Mouse (Mus musculus) v-Abl transformed pro-B cells (cell line): Measurements from ENCODE around the gene Gm20388.

Source experiments
- in situ Hi-C, 2 experiments: fragments of 400-800 bp; cut with MboI; formaldehyde crosslinking; loops; one replicate each; pipeline ENCODE4 v1.15.1; 2025; ENCODE audit not compliant: unreplicated experiment in 2 of 2

Gene Gm20388

DNA sequence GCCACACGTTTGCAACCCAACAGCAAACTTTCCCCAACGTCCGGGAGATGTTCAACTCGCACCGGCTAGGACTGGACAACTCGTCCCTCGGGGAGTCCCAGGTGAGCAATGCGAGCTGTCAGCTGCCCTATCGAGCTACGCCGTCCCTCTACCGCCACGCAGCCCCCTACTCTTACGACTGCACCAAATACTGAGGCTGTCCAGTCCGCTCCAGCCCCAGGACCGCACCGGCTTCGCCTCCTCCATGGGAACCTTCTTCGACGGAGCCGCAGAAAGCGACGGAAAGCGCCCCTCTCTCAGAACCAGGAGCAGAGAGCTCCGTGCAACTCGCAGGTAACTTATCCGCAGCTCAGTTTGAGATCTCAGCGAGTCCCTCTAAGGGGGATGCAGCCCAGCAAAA is 1207.3 kb downstream of the Gm20388 start:
- in situ Hi-C loops = loop anchor here (10.0 kb wide), 3 partner anchors 277 to 567 kb away; no protein-coding TSS in a partner anchor

DNA sequence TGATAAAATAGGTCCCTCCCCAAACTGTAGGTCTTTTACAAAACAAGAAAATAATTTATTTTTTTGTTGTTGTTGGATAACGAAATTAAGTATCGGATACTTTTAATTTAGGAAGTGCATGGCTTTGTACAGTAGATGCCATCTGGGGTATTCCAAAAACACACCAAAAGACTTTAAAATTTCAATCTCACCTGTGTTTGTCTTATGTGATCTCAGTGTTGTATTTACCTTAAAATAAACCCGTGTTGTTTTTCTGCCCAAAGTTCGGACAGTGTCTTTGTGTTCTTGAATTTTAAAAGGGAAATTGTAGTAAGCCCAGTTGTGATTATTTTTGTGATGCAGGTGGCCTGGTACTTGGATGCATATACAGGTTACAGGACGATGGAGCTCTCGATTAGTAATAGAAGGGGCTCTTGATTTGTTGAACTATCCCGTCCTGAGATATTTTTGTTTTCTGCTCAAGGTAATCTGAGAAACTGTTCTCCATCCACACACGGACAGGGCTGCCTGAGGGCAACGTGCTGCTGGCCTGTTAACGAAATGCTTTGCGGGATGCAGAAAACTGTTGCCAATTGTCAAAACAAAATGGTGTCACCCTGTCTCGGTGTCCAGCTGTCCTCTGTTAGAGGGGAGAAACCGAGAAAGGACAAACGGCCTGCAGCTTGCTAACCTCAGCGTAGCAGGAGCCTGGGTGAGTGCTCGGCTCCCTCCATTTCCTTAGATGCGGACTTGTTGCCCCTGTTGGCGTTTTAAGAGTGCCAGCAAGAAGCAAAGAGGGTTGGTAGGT is 1208.2 kb downstream of the Gm20388 start:
- in situ Hi-C loops = loop anchor here (10.0 kb wide), 3 partner anchors 276 to 566 kb away; no protein-coding TSS in a partner anchor

DNA sequence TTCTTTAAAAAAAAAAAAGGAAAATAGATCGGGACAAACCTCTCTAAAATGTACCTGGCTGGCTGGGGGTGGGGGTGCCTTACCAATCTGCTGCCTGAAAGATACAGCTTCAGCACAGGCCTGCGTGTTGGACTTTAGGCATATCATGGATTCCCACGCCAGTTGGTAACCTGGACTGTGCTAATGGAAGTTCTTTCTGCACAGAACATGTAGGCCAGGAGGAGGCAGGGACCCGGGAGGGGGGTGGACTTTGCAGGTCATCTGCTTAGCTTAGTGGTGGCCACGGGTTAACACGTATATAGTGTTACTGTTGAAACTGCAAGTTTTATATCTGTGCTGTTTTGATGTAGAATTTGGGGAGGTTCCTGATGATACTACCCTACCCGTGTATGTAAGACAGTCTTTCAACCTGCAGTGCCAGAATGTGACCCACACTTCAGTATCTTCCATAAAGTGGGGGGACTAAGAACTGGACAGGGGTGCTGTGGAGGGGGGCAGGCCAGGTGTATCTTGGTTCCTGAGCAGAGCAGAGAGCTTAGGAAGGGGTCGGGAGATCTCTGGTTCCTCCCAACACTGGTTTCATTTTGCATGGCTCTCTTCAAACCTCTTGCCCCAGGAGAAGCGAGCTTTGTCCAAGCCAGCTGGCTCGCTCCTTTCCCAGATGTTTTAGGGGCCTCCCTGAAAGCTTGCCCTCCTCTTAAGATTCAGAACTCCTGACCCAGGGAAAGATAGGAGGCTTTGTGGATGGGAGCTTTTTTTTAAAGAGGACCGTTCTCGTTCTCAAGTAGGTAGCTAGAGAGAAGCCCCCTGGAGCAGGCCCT is 1209.2 kb downstream of the Gm20388 start:
- in situ Hi-C loops = loop anchor here (10.0 kb wide), 3 partner anchors 275 to 565 kb away; no protein-coding TSS in a partner anchor

DNA sequence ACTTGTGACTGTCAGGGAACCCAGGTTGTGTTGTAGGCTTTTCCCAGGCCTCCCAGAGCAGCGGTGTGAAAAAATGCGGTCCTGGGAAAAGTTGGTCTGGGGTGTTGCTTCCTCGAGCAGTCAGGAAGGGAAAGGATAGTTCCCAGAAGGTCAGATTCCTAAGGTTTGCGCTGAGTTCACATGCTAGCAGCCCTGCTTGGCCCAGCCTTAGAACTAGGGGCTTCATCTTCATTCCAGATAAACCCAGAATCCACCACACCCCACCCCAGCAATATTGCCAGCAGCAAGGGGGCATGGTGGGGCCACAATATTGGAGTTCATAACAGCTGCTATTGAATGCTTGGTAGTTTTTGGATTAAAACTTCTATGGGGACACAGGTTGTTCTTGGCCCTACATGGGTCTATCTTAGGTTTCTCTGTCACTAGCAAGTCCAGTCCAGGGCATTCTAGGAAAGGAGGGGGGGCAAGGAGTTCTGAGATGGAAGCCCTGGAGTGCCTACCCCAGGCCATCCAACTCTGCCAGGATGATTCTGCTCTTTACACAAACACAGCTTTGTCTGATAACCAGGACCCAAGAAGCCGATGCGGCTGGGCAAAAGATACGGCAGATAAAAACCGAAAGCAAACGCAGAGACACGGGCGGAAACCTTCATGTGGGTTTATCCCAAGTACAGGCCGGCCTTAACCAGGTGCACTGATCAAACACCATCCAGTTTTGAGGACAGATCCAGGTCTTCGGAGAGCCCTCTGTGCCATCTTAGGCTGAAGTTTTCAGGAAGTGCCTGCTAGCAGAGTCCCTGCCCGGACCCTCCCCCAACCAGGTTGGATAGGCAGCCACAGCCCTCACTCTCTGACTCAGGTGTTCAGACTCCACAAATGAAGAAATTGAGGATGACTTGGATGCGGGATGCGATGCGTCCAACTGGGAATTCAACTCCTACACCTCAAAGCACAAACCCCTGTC is 1210.1 kb downstream of the Gm20388 start:
- in situ Hi-C loops = no loop called here

DNA sequence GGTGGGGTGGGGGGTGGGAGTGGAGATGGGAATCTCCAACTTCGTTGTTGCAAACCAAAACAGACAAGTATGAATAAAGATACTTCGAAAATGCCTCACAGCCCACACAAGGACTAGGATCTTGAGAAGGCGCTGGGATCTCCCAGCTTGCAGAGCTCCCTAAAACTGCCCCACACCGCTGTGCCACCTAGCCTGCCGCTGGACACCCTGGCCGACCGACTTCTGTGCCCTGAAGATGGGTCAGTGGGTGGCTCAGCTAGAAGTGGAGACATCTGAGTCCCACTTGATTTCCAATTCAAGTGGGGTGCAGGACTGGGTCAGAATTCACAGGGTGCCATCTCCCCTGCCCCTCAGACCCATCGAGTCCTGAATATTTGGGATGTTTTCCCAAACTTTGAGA is 1211.1 kb downstream of the Gm20388 start:
- in situ Hi-C loops = no loop called here

DNA sequence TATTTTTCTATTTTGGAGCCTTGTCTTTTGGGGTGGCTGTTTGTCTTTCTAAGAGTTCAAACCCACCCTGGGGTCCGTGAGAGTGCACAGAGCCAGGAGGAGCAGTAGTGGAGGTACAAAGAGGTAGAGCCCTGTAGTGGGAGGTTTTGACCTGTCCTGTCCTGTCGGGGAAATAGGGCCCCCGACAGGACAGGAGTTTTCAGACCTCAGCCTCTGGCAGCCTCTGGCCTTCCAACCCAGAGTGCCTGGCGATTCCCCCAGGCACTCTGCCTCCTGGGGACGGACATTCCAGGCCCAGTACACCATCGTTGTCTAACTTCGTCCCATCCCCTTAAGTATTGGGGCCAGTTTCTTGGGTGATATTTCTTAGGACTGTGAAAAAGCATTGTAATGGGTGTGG is 1211.7 kb downstream of the Gm20388 start:
- in situ Hi-C loops = no loop called here

DNA sequence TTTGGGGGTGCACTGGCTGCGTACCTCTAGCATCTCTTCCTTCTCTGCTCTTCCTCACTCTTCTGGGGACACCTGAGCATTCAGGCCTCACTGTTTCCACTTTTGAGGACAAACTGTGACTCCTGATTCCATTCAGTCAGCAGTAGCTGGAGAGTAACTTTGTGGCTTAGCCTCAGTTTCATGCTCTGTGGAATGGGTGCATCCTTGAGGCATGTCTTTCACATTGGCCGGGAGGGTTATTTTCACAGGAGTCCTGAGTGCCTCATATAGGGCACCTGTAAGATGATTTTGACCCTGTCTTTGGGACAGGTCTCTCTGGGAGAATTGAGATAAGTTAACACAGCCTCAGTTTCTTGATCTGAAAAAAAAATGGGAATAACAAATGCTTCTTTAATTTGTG is 1212.5 kb downstream of the Gm20388 start:
- in situ Hi-C loops = no loop called here

DNA sequence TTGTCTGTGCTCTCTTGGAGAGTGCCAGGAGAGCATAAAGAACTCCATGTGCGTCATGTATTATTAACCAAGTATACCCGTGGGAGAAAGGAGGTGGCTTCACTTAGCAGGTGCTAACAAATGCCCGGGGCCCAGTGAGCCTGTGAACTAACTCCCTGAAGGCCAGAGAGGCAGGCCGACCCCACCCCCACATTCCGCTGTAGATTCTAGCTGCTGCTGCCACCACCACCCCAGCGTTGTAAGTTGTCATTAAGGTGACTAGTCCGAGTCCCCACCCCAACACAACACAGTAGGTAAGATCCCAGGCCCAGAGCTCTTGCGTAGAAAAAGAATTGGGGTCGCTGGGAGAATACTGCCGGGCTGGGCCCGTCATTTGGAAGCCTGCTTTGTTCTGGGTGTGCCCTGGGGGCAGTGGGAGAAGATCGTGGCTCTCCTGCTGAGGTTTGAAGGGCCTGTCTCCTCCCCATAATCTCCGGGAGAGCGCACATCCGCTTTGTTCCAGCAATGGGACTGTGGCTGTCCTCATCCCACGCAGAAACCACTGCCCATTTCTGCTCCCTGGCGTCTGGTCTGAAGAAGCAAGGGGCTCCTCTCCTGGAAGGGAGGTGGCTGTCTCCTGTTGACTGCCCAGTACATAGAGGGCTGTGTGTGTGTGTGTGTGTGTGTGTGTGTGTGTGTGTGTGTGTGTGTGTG is 1214.1 kb downstream of the Gm20388 start:
- in situ Hi-C loops = no loop called here

DNA sequence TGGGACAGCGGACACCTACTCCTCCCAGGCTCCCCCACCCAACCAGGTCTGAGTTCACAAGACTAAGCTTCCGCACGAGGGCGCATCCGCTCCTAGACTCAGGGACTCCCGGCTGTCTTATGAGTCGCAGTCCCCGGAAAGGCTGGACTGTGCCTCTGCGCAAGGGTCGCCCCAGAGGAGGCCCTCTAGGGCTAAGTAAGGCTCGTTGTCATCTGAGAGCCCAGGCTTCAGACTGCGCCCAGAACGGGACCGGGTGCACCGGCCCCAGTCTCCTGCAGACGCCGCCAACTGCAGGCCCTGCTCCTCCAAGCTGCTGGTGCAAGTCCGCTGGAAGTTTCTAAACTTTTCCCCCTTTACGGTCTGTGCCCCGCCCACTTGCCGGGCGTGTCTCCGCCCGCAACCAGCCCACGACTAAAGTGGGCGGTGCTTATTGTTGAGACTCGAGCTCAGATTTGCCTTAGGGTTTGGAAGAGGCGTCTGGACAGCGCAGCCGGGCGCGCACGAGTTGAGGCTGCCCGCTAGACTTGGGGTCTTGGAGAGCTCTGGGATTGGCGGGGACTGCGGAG is 1214.8 kb downstream of the Gm20388 start:
- in situ Hi-C loops = no loop called here

DNA sequence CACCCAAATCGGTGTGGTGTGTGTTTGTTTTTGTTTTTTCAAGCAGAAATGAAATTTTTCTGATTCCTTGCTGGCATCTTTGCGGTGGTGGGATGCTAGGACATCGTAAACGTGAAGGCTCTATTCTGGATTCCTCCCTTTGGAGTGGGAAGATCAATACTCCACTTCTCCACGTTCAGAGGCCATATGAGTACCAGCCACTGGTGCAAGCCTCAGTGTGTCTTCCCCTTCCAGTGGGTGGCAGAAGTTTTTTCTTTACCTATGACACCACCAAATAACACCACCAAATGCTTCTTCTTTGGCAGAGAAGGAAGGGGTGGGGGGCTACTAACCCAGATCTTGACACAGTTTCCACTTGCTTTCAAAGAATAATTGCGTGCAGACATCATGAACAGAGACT is 1215.5 kb downstream of the Gm20388 start:
- in situ Hi-C loops = no loop called here

DNA sequence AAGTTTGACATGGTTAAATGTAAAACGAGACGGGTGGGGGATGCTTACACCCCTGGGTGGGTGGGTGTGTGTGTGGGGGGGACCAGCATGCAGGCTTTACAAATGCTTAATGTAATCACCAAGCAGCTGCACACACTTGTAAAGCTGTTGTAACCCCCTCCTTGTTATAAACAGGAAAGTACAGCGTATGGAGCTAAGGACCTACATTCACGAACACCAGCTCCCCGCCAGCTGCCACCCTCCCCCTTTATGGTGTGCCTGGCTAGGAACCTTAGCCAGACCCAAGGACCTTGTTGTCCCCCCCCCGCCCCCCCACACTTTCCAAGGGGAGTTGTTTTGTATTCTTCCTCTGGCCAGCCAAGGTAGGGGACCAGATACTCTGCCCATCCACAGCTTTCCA is 1216.1 kb downstream of the Gm20388 start:
- in situ Hi-C loops = no loop called here

DNA sequence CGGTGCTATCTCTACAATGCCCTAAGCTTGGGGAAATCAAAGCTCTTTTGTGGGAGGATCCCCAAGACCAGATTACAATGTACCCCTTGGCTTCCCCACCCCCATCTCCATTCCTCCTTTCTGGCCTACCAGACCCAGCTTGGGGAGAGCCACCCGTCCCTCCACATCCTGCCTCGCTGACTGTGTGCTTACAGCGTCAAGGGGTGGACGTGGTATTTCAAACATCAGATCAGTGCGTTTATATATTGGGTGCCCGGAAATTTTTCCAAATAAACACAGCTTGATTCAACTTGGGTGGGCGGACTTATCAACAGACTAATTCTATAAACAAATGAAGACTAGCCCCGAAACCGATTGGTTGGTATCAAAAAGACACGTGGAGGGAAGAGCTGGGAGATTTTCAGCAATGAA is 1216.7 kb downstream of the Gm20388 start:
- in situ Hi-C loops = no loop called here

DNA sequence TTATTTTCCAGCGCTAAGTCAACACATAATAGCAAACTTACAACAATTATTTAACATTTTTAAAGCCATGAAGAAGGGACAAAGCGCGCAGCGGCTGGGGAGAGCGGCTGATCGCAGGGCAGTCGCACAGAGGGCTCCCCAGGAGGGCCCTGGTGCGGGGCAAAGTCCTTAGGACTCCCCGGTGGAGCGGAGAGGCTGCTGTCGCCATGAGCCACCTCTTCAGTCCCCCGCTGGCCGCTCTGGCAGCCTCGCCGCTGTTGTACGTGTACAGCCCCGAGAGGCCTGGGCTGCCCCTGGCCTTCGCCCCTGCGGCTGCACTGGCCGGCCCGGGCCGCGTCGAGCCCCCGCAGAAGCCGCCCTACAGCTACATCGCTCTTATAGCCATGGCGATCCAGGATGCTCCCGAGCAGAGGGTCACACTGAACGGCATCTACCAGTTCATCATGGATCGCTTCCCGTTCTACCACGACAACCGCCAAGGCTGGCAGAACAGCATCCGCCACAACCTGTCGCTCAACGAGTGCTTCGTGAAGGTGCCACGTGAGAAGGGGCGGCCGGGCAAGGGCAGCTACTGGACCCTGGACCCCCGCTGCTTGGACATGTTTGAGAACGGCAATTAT is 1217.2 kb downstream of the Gm20388 start, which contains the start of gene Foxl1:
Foxl1 (plus strand) TSS at position 185 of the 620 bp plus-strand sequence.
- in situ Hi-C loops = no loop called here

DNA sequence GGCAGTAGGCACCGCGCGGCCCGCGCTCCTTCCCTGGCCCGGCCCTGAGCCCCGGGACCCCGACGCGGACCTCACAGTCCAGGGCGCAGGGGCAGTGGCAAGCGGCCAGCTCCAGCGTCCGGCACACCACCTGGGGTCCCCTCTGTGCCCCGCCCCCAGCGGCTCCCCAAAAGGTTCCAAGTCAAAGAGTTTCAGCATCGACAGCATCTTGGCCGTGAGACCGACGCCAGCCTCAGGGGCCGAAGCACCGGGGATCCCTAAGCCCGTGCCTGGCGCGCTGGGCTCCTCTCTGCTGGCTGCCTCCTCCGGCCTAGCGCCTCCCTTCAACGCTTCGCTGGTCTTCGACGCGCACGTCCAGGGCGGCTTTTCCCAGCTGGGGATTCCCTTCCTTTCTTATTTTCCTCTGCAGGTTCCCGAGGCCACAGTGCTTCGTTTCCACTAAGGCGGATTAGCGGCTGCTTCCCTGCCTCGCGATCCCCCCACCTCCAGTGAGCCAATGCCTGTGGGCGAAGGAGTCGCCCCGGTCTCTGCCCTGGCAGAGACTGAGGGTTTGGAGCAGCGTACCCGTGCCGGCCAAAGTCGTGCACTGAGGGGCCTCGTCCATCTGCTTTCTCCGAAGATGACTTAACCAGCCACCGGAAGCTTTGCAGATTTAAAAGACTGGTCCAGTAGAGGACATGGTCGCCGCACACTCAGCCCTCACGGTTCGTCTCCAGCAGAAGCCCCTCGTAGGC is 1218.1 kb downstream of the Gm20388 start:
- in situ Hi-C loops = no loop called here

DNA sequence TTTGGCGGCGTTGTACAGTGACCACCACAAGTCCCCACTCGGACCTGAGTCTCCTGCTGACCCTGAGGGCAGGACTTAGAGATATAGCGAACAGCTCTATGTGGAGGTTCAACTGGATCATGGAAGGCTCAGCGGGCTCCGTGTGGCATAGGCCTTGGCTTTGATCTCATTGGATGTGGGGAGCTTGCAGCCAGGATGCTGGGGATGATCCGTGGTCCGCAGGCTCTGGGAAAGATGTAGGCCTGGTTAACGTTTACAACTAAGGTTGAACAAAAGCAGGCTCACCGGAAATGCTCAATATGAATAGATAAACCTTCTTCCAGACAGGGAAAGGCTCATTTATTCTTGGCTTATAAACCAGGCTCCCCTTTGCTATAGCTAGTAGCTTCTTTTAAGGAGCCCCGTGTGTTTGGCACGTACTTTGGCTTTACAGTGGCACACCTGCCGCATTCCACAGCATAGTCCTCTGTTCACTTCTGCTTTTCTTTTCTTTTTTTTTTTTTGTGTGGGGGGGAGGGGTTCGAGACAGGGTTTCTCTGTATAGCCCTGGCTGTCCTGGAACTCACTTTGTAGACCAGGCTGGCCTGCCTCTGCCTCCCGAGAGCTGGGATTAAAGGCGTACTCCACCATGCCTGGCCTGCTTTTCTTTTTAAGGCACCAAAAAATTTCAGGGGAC is 1218.8 kb downstream of the Gm20388 start:
- in situ Hi-C loops = no loop called here

DNA sequence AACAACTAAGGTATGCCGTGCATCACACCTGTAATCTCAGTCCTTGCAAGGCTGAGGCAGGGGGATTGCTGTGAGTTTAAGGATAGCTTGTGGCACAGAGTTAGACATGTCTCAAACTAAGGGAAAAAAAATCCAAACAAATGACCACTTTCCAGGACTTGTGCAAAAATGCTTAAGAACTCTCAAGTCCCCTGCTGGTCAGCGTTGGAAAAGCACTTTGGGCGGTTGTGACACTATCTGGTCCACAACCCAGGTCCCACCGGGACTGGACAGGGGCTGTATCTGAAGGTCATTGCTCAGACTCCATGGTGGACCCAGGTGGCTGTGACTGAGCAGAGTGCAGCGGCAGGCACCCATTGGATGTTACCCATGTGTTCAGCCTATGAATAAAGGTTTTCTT is 1219.9 kb downstream of the Gm20388 start:
- in situ Hi-C loops = no loop called here

DNA sequence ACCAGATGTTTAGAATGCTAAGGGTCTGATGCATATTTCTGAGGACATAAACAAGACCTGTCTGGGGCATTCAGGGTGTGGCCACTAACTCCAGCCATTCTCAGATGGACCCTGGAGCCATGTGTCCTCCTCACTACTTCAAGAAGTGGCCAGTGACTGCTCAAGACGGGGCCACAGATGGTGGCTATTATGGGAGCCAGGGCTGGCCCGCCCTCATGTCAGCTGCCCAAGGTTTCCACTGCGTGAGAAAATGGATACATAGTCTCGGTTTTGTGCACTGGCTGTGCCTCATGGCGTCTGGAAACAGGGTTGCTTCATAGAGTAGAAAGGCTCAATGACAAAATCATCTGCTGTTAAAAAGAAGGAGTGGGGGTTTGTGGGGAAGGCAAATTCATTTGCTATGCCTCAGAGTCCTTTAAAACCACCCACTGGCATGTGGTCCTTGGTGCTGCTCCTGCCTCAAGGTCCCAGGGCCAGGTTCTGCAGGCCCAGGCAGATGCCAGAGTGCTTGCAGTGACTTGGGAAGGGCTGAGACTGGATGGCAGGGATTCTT is 1222.4 kb downstream of the Gm20388 start:
- in situ Hi-C loops = no loop called here

DNA sequence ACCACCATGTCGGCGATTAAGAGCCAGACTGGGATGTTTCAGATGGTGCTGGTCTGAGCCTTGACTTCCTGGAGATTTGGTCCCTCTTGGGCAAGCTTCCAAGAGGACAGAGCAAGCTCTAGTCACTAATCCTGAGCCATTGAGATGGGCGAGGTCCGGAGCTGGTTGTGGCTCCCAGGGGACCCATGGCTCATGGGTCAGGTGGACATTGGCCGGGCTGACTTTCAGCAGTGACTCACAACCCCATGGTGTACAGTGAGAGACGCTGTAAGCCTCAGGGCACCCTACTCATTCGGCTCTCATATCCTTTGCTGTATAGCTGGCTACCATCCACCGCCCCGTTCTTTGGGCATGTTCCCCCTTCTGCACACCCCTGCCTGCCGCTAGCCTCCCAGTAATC is 1223.5 kb downstream of the Gm20388 start:
- in situ Hi-C loops = no loop called here
